Mouse (Mus musculus) testis, adult 2 months (tissue): ENCODE measurements at regions not wholly inside any gene's neighbourhood (a gene's known extent, or its start where the extent isn't known, plus 50 kb on each side); places are given as distances from the start of the nearest gene placed in this dataset.

Source experiments
- H3K27ac ChIP-seq: fragments of 200-500 bp; 2 replicates; pipeline ENCODE4 v1.5.1; 2012; ENCODE audit warnings: low read depth, low read length; ENCODE audit not compliant: control insufficient read depth, insufficient read depth
- H3K27me3 ChIP-seq: fragments of 200-500 bp; 2 replicates; pipeline ENCODE4 v1.6.1; 2012; ENCODE audit warnings: mild to moderate bottlenecking, low read length, moderate library complexity; ENCODE audit not compliant: control insufficient read depth, insufficient read depth
- H3K36me3 ChIP-seq: fragments of 200-500 bp; 2 replicates; pipeline ENCODE4 v1.6.1; 2012; ENCODE audit warnings: mild to moderate bottlenecking, low read length; ENCODE audit not compliant: control insufficient read depth, insufficient read depth
- H3K4me1 ChIP-seq: fragments of 200-500 bp; 2 replicates; pipeline ENCODE4 v1.6.1; 2012; ENCODE audit warnings: low read length; ENCODE audit not compliant: control insufficient read depth, insufficient read depth
- H3K4me3 ChIP-seq: fragments of 200-500 bp; 2 replicates; pipeline ENCODE4 v1.5.1; 2012; ENCODE audit warnings: low read depth, mild to moderate bottlenecking, low read length, moderate library complexity, mixed read lengths; ENCODE audit not compliant: control insufficient read depth
- CTCF ChIP-seq: fragments of 200-500 bp; IDR thresholded peaks from 2 replicates; pipeline ENCODE4 v1.5.1; 2012; ENCODE audit warnings: low read depth, mild to moderate bottlenecking, inconsistent platforms, low read length, moderate library complexity; ENCODE audit not compliant: control insufficient read depth, insufficient read depth, insufficient replicate concordance
- POLR2A ChIP-seq: fragments of 200-500 bp; IDR thresholded peaks from 2 replicates; pipeline ENCODE4 v1.6.1; 2012; ENCODE audit warnings: low read depth, mild to moderate bottlenecking, inconsistent platforms, low read length, moderate library complexity; ENCODE audit not compliant: control insufficient read depth

DNA sequence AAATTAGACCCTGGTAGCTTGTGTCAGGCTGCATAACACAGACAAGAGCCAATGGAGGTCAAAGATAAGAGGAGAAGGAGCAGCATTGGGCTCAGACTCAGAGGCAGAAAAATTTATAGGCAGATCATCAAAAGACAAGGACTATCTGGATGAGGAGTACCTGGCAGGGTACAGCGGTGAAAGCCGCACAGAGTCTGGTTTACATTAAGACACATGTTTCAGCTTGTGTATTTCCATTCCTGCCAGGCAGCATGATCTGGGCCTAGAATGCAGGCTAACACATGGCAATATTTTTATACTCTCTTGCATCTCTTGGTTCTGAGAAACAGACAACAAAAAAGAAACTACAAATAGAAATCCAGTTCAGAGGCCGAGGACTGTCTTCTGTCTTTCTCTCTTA lies 91.9 kb upstream of the Sema3a start:
- no peaks in the 10 kb centered on the region for H3K4me1 ChIP-seq
- H3K36me3 ChIP-seq, result no peaks in the 10 kb centered on the region
- TF ChIP-seq POLR2A, result no peak
- no peak for TF ChIP-seq CTCF
- H3K27ac ChIP-seq, result no peak overlapping the region
- no peaks in the 10 kb centered on the region for H3K27me3 ChIP-seq
- no peak overlapping the region for H3K4me3 ChIP-seq

DNA sequence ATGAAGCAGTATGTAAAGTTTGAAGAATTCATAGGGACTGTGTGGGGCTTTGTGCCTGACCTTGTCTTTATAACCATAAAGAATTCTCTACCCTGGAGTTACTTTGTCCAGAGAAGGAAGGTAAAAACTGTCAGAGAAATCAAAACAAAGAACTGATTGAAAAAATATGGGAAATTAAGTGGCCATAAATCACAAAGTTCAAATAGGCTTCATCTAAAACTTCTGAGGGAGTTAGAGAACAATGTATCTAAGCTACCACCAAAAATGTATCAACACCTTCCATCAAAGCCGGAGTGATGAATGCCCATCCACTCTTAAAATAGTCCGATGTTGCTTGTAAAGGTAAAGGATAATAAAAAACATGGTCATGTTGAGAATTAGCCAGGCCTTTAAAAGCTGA lies 89.1 kb upstream of the Sema3a start:
- no peak overlapping the region for H3K4me3 ChIP-seq
- no peaks in the 10 kb centered on the region for H3K4me1 ChIP-seq
- H3K27me3 ChIP-seq, result no peaks in the 10 kb centered on the region
- no peak for TF ChIP-seq POLR2A
- no peak for TF ChIP-seq CTCF
- no peak overlapping the region for H3K27ac ChIP-seq
- no peaks in the 10 kb centered on the region for H3K36me3 ChIP-seq

DNA sequence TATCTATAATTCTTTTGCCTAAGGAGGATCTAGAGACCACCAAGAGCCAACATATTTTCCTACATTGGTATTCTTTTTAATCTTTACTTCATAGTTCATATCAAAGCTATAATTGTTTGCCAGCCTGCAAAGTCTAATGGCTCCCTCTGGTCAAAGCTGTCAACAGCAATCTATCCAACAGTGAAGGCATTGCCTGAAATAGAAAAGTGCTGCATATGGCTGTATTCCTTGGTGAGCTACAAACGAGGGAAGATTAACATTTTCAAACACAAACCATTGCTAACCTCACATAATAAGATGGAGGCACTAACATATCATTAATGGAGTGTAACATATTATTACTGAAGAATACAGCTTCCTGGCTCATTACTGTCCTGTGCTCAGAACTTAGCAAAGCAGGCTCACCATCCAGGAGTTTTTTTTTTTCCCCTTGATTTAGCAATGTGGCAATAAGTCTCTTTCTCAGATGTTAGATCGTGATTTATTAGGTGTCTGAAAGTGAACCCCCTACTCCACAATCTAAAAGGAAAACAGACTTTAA lies 66.3 kb upstream of the Sema3a start:
- TF ChIP-seq POLR2A (no peak), CTCF (no peak)
- Histone ChIP-seq H3K36me3 (no peaks in the 10 kb centered on the region), H3K27ac (no peak overlapping the region), H3K4me1 (no peaks in the 10 kb centered on the region), H3K4me3 (no peak overlapping the region), H3K27me3 (no peaks in the 10 kb centered on the region)

DNA sequence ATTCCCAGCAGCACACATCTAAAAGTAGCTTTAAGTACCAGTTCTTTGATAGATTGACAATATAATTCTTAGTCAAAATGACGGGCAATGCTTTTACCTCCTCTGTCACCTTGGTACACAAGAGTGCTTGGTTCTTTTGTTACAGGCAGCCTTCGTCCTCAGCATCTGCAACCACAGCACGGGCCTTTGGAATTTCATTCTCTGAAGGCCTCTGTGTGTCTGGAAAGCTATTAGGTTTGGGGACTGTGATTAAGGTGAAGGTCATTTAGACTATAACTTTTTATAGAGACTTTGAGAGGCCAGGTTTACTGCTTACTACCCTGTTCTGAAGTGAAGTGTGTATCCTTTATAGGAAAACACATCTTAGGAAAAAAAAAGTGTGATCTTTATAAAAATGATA lies 58.3 kb upstream of the Sema3a start:
- H3K4me1 ChIP-seq, result no peaks in the 10 kb centered on the region
- no peak overlapping the region for H3K27ac ChIP-seq
- H3K36me3 ChIP-seq, result no peaks in the 10 kb centered on the region
- no peak overlapping the region for H3K4me3 ChIP-seq
- H3K27me3 ChIP-seq, result no peaks in the 10 kb centered on the region
- TF ChIP-seq CTCF, result no peak
